Mouse (Mus musculus) kidney, postnatal 14 days (tissue): ENCODE measurements at regions not wholly inside any gene's neighbourhood (a gene's known extent, or its start where the extent isn't known, plus 50 kb on each side); places are given as distances from the start of the nearest gene placed in this dataset.

Experiments used
- DNase-seq: peaks from one replicate; pipeline ENCODE4 v3.0.0; 2022; ENCODE audit warnings: mixed read lengths

DNA sequence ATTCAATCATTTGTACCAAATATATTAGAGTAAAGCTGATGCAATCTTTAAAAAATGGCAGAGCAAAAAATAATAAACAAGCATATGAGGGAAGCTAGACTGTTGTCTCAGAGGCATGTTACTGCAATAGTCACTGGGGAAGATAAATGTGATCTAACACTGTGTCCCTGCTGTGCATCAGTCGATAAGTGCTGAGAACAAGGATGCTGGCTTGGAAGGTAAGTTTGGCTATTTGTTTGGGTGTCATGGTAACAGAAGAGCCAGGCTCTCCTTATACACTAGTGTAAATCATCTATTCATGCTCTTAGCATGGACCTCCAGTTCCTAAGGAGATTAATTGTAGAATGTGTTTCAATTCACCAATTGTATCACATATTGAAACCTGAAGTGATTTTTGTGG, 102.0 kb upstream of the Ghr start:
- no peak for DNase-seq

DNA sequence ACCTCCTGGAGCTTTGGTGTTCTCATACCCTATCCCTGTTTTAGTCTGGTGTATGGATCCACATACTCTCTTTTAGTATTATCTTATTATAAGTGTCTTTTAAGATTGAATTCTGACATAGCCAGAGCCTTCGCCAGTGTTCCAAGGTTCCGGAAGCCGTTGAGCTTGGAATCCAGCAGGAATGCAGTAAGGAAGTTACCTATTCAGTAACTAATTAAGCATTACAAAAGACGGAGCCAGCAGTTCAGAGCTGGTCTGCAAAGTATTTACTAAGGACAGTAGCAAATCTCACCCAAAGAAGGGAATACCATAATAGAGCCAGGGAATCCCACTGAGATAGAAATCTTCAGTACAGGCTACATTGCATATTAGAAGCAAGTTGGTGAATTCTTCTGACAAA, 93.7 kb upstream of the Ghr start:
- DNase-seq: peak; percentile 16

DNA sequence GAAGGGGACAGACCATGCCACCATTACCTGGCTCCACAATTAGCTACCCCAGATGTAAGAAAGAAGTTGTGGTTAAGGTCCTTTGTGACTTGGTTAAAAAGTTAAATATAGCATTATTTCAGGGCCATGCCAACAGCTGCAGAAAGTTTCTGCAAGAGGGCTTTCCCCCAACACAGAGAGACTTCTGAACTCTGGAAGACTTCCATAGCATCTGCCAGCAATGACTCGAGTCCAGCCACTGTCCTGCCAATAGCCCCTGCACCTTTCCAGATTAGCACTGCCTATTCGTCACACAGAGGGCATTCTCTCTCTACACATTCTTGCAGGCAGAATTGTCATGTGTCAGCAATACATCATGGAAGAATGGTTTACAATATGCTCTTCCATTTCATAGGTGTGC, 89.3 kb upstream of the Ghr start:
- DNase-seq: no peak

DNA sequence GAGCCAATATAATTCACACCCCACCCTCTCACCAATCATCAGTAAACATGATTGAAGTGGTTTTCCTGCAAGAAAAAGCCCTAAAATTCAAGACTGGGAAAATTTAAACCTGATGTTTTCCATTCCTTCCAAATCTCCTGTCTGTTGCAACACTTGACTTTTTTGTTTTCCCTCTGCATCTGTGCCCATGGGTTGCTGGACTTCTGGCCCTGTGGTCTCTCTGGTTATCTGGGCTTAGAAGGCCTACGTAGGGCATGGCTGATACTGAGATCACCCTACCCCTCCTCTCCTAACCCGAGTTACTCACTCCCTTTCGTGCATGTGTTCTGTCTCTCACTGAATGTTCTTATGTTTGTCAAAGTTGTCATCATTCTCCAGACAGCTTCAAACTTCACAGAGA, 87.9 kb upstream of the Ghr start:
- DNase-seq: no peak

DNA sequence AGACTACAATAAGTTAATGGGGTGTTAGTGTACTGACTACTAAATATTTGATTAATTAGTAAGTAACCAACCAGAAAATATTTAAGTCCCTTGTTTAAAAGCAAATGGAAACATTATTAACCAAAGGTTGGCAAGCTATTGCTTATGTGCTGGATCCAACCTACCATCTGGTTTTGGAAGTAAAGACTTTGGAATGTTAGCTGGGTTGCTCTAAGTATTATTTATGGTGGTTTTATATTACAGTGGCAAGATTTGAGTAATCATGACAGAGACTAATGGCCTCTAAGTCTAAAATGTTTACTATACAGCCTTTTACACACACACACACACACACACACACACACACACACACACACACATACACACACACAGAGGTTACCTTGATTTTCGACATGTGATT, 86.1 kb upstream of the Ghr start:
- no peak for DNase-seq

DNA sequence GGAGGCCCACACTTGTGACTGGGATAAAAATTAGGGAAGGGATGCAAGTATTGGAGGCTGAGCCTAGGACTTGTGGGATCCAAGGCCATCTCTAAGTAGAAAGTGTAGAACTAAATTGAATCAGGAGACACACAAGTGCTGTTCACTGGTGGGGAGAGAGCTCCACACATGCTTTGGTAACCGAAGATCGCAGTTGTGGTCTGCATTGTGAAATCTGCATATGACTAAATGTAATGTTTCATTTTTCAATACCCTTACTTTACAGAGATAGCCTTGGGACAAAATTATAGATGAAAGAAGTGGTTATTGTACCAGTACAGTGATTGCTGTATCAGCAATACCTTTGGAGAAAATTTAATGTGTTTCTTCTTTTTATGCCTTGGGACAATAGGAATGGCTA, 85.6 kb upstream of the Ghr start:
- DNase-seq: no peak

DNA sequence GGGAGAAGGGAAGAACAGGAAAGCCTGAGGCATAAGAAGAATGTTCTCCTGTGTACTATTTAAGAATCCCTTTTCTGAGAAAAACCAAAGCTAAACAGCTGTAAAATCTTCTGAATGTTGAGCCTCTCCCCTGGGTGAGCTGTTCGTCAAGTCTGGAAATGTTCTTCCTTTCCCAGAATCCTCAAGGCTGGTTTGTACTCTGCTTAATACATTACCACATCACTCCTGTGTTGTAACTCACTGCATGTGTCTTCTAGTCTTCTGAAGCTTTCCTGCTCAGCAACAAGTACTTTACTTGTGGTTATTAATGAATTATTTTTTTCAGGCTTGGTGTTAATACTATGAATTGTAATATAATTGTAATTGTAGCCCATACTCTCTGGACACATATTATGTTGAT, 65.4 kb upstream of the Ghr start:
- no peak for DNase-seq

DNA sequence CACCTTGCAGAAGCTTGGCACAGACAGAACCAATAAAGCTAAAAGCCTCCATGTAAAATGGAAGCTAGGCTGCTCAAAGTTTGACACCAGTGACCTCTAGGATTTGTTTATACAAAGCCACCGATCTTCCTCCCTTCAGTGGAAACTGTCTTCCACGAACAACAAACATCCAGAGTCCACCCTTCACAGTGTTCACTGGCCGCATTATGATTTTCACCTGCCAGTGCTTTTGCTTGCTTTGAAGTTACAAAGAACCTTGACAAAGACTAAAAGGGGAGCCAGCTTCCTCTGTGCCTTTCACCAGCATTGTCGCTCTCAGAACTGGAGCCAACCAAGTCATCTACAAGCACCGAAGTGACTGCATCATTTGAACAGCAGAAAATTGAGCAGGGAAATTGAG, 56.8 kb upstream of the Ghr start:
- DNase-seq: no peak
